Mouse (Mus musculus) liver, adult (tissue): ENCODE measurements at regions not wholly inside any gene's neighbourhood (a gene's known extent, or its start where the extent isn't known, plus 50 kb on each side); places are given as distances from the start of the nearest gene placed in this dataset.

Source experiments
- GATA4 ChIP-seq: IDR thresholded peaks from 2 replicates; pipeline ENCODE4 v1.6.1; 2014; ENCODE audit warnings: mild to moderate bottlenecking, low read length; ENCODE audit not compliant: insufficient replicate concordance

- no peak for TF ChIP-seq GATA4
These were observed 350.8 kb upstream of the Cdh4 start for GRCm38 (mm10) chr2:179091480-179091879.

GRCm38 (mm10) chr2:179093996-179094395, 348.2 kb upstream of the Cdh4 start:
- no peak for TF ChIP-seq GATA4

GRCm38 (mm10) chr2:179095981-179096380, 346.2 kb upstream of the Cdh4 start:
- no peak for TF ChIP-seq GATA4

GRCm38 (mm10) chr2:179096861-179097260, 345.4 kb upstream of the Cdh4 start:
- no peak for TF ChIP-seq GATA4

- no peak for TF ChIP-seq GATA4
These were observed 342.4 kb upstream of the Cdh4 start for GRCm38 (mm10) chr2:179099783-179100182.

GRCm38 (mm10) chr2:179103114-179103513, 339.1 kb upstream of the Cdh4 start:
- TF ChIP-seq GATA4: no peak

- no peak for TF ChIP-seq GATA4
These were observed 329.3 kb upstream of the Cdh4 start for GRCm38 (mm10) chr2:179112951-179113350.

- TF ChIP-seq GATA4: no peak
These were observed 314.2 kb upstream of the Cdh4 start for GRCm38 (mm10) chr2:179128018-179128417.

- no peak for TF ChIP-seq GATA4
These were observed 313.8 kb upstream of the Cdh4 start for GRCm38 (mm10) chr2:179128432-179128831.

GRCm38 (mm10) chr2:179131004-179131403, 311.2 kb upstream of the Cdh4 start:
- TF ChIP-seq GATA4: no peak

- TF ChIP-seq GATA4: no peak
These were observed 299.9 kb upstream of the Cdh4 start for GRCm38 (mm10) chr2:179142313-179142712.

- TF ChIP-seq GATA4: no peak
These were observed 296.5 kb upstream of the Cdh4 start for GRCm38 (mm10) chr2:179145726-179146125.

- TF ChIP-seq GATA4: no peak
These were observed 296.0 kb upstream of the Cdh4 start for GRCm38 (mm10) chr2:179146274-179146673.

- TF ChIP-seq GATA4: no peak
These were observed 294.0 kb upstream of the Cdh4 start for GRCm38 (mm10) chr2:179148194-179148593.

- TF ChIP-seq GATA4: no peak
These were observed 293.6 kb upstream of the Cdh4 start for GRCm38 (mm10) chr2:179148667-179149066.

GRCm38 (mm10) chr2:179158881-179159280, 283.4 kb upstream of the Cdh4 start:
- no peak for TF ChIP-seq GATA4

GRCm38 (mm10) chr2:179163116-179163515, 279.1 kb upstream of the Cdh4 start:
- no peak for TF ChIP-seq GATA4

- TF ChIP-seq GATA4: peak; percentile 22; the same call in 1 of the 2 replicates
These were observed 272.1 kb upstream of the Cdh4 start for GRCm38 (mm10) chr2:179170157-179170556.

- no peak for TF ChIP-seq GATA4
These were observed 271.6 kb upstream of the Cdh4 start for GRCm38 (mm10) chr2:179170608-179171007.

GRCm38 (mm10) chr2:179181366-179181765, 260.9 kb upstream of the Cdh4 start:
- TF ChIP-seq GATA4: no peak
